Mouse (Mus musculus): ENCODE data around the gene Dleu7. TPM values are rescaled to one million over a fixed set of nuclear protein-coding genes. Genes with fewer than 3 reads are reported as not detected.

Gene Dleu7
- total RNA-seq, 2 experiments from 2014 or later, result 8.1 to 9.8 TPM

Other genes with a start within 250 kb of the Dleu7 start
- 10 to 100 TPM; 18.7 to 19.0 TPM for gene Rnaseh2b, start 458 bp downstream of the Dleu7 start, total RNA-seq (2021)
- under 1 TPM; 0.38 to 0.55 TPM for gene Gucy1b2, start 163.2 kb upstream of the Dleu7 start, total RNA-seq (2021)

Measured in layer of hippocampus, postnatal 10 days (tissue).